Mouse (Mus musculus) stomach, embryonic 16.5 days (tissue): ENCODE measurements at regions not wholly inside any gene's neighbourhood (a gene's known extent, or its start where the extent isn't known, plus 50 kb on each side); places are given as distances from the start of the nearest gene placed in this dataset.

Experiments used
- ATAC-seq: fragments of 200-750 bp; cut with Nextera tagmentation; 2 replicates; pipeline ENCODE4 v1.8.0; 2017; ENCODE audit warnings: moderate number of reproducible peaks, moderate TSS enrichment; ENCODE audit not compliant: insufficient read depth, low FRiP score
- H3K27ac ChIP-seq: fragments of 300-500 bp; sonication (generic); 2 replicates; pipeline ENCODE4 v1.5.1; 2014; ENCODE audit warnings: low read length
- H3K27me3 ChIP-seq: fragments of 300-500 bp; sonication (generic); 2 replicates; pipeline ENCODE4 v1.6.1; 2014; ENCODE audit warnings: low read length, control low read depth, mixed read lengths; ENCODE audit not compliant: control insufficient read depth, insufficient read depth
- H3K36me3 ChIP-seq: fragments of 300-500 bp; sonication (generic); 2 replicates; pipeline ENCODE4 v1.6.1; 2014; ENCODE audit warnings: low read length; ENCODE audit not compliant: control insufficient read depth, insufficient read depth
- H3K4me1 ChIP-seq: fragments of 300-500 bp; sonication (generic); 2 replicates; pipeline ENCODE4 v1.6.1; 2014; ENCODE audit warnings: low read length, control low read depth, mixed read lengths; ENCODE audit not compliant: control insufficient read depth, insufficient read depth
- H3K4me2 ChIP-seq: fragments of 300-500 bp; sonication (generic); 2 replicates; pipeline ENCODE4 v1.6.1; 2014; ENCODE audit warnings: low read depth, low read length, mixed read lengths
- H3K4me3 ChIP-seq: fragments of 300-500 bp; sonication (generic); replicated peaks from 2 replicates; pipeline ENCODE4 v1.5.1; 2014; ENCODE audit warnings: mild to moderate bottlenecking, low read length
- H3K9ac ChIP-seq: fragments of 300-500 bp; sonication (generic); 2 replicates; pipeline ENCODE4 v1.6.1; 2014; ENCODE audit warnings: low read length
- H3K9me3 ChIP-seq: fragments of 300-500 bp; sonication (generic); replicated peaks from 2 replicates; pipeline ENCODE4 v1.6.1; 2016; ENCODE audit warnings: low read length, control low read depth; ENCODE audit not compliant: control insufficient read depth
- WGBS: fragments of 180-500 bp; shearing (Covaris S2); extraction: QIAGEN DNeasy Blood & Tissue Kit; methylation state at CpG from one replicate; pipeline ENCODE4 v1.1.7; 2014; 5-methylcytosine and 5-hydroxymethylcytosine counted together

DNA sequence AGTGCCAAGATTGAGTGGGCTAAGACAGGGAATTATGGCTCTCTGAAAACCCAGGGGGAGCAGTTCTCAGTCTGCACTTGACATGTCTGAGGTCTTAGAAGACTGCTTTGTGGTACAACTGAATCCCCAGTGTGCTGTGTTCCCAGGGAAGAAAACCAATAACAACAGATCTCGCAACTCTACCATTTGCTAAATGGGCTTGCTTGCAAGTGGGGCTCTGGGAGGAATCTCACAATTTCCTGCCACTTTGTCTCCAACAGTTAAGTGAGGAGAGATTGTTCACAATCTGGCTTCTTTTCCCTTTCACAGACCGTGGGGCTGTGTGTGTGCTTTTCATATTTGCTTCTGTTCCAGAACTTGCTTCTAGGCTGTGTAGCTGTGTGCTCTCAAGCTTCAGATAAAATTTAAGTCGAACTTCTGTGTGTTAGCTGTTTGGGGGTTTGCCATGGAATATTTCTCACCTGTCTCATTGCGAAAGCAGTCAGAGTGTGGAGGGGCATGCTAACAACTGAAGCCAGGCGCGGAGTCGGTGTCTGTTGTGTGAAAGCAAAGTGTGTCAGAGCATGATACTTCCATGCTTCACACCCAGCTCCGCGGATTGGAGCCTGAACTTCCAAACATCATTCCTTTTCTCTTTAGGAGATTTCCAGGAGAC is 108.8 kb upstream of the Col8a1 start:
- no peaks in the 10 kb centered on the region for H3K9me3 ChIP-seq
- ATAC-seq = no peak
- H3K27me3 ChIP-seq = no peaks in the 10 kb centered on the region
- H3K9ac ChIP-seq = no peak overlapping the region
- H3K27ac ChIP-seq = no peak overlapping the region
- H3K4me2 ChIP-seq = no peak overlapping the region
- H3K36me3 ChIP-seq = no peaks in the 10 kb centered on the region
- 80% methylated on average over 9 of the region's 9 CpGs for WGBS
- no peak overlapping the region for H3K4me3 ChIP-seq
- H3K4me1 ChIP-seq = no peaks in the 10 kb centered on the region

DNA sequence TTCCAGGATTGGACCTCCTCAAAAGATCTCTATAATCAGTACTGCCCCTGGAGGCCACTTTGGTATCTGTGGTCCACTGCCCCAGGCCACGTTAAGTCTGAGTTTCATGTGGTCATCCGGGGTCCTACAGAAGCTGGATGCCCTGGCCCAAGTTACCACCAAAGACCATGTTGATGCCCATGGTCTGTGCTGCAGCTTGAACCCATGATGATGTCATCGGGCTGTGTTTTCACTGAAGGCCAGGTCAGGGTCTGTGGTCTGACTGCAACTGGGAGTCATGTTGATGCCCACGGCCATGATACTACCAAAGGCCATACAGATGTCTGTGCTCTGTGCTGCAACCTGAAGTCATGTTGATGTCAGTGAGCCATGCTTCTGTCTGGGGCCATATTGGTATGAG is 122.3 kb upstream of the Col8a1 start:
- no peak overlapping the region for H3K4me3 ChIP-seq
- 93% methylated on average over 4 of the region's 4 CpGs for WGBS
- no peak overlapping the region for H3K9ac ChIP-seq
- H3K36me3 ChIP-seq = no peaks in the 10 kb centered on the region
- no peak for ATAC-seq
- H3K4me1 ChIP-seq = no peaks in the 10 kb centered on the region
- H3K9me3 ChIP-seq = no peaks in the 10 kb centered on the region
- no peak overlapping the region for H3K27ac ChIP-seq
- H3K4me2 ChIP-seq = no peak overlapping the region
- no peaks in the 10 kb centered on the region for H3K27me3 ChIP-seq

DNA sequence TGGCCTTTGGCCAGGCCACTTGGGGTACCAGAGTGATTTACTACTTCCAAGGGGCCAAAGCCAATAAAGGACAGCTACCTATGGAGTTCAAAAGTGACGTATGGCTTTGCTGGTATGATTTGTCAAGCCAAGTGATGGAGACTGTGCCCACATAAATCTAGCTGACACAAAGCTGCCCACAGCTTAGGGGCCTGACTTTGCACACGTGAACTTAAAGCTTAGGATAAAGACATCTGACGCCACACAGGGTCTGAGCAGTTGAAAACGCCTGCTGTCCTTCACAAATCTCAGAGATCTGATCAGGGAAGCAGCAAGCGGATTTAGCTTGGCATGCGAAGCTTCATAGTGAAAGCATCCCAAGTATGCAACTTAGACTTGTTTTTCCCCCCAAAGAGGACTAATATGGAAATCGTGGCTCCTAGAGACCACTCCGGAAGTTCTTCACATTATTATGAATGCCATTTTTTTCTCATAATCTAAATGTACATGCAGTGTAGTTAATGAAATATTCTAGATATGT is 127.1 kb upstream of the Col8a1 start:
- no peaks in the 10 kb centered on the region for H3K4me1 ChIP-seq
- H3K4me2 ChIP-seq = no peak overlapping the region
- H3K9ac ChIP-seq = no peak overlapping the region
- H3K4me3 ChIP-seq = no peak overlapping the region
- no peak overlapping the region for H3K27ac ChIP-seq
- H3K36me3 ChIP-seq = no peaks in the 10 kb centered on the region
- 59% methylated on average over 8 of the region's 8 CpGs for WGBS
- no peaks in the 10 kb centered on the region for H3K9me3 ChIP-seq
- ATAC-seq = no peak
- H3K27me3 ChIP-seq = no peaks in the 10 kb centered on the region

GRCm38 (mm10) chr16:57888138-57888537 is 133.6 kb upstream of the Col8a1 start:
- H3K4me2 ChIP-seq = no peak overlapping the region
- no peak overlapping the region for H3K27ac ChIP-seq
- H3K4me1 ChIP-seq = no peaks in the 10 kb centered on the region
- H3K4me3 ChIP-seq = no peak overlapping the region
- 71% methylated on average over 2 of the region's 2 CpGs for WGBS
- no peaks in the 10 kb centered on the region for H3K36me3 ChIP-seq
- H3K9me3 ChIP-seq = no peaks in the 10 kb centered on the region
- ATAC-seq = no peak
- H3K9ac ChIP-seq = no peak overlapping the region
- no peaks in the 10 kb centered on the region for H3K27me3 ChIP-seq

GRCm38 (mm10) chr16:57888553-57888952 is 134.0 kb upstream of the Col8a1 start:
- Histone ChIP-seq H3K4me1 (no peaks in the 10 kb centered on the region), H3K4me2 (no peak overlapping the region), H3K27me3 (no peaks in the 10 kb centered on the region), H3K9ac (no peak overlapping the region), H3K36me3 (no peaks in the 10 kb centered on the region), H3K27ac (no peak overlapping the region), H3K9me3 (no peaks in the 10 kb centered on the region), H3K4me3 (no peak overlapping the region)
- WGBS = 68% methylated on average over 2 of the region's 2 CpGs
- ATAC-seq = no peak

DNA sequence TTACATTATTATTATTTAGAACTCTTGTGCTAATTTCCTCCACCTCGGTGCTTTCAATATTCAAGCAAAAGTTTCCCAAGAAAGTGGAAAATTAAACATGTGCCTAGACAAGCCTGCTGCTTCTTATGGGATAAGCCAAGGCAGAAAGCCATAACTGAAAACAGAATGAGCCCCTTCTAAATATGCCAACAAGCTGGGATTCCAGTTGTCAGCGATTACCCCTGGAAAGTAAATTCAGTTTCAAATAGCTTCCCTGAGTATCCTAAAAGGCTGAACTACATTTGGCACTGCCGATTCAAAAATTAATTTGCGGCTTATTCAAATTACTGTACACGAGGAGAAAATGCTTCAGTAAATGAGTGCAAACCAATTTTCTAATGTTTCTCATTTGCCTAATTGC is 135.6 kb upstream of the Col8a1 start:
- Histone ChIP-seq H3K9ac (no peak overlapping the region), H3K9me3 (no peaks in the 10 kb centered on the region), H3K4me2 (no peak overlapping the region), H3K27me3 (no peaks in the 10 kb centered on the region), H3K4me1 (no peaks in the 10 kb centered on the region), H3K36me3 (no peaks in the 10 kb centered on the region), H3K27ac (no peak overlapping the region), H3K4me3 (no peak overlapping the region)
- WGBS = 85% methylated on average over 5 of the region's 5 CpGs
- ATAC-seq = no peak

GRCm38 (mm10) chr16:57893111-57893510 is 138.6 kb upstream of the Col8a1 start:
- Histone ChIP-seq H3K9ac (no peak overlapping the region), H3K4me2 (no peak overlapping the region), H3K27ac (no peak overlapping the region), H3K4me3 (no peak overlapping the region), H3K9me3 (no peaks in the 10 kb centered on the region), H3K36me3 (no peaks in the 10 kb centered on the region), H3K27me3 (no peaks in the 10 kb centered on the region), H3K4me1 (no peaks in the 10 kb centered on the region)
- WGBS = 89% methylated on average over 2 of the region's 2 CpGs
- ATAC-seq = no peak

DNA sequence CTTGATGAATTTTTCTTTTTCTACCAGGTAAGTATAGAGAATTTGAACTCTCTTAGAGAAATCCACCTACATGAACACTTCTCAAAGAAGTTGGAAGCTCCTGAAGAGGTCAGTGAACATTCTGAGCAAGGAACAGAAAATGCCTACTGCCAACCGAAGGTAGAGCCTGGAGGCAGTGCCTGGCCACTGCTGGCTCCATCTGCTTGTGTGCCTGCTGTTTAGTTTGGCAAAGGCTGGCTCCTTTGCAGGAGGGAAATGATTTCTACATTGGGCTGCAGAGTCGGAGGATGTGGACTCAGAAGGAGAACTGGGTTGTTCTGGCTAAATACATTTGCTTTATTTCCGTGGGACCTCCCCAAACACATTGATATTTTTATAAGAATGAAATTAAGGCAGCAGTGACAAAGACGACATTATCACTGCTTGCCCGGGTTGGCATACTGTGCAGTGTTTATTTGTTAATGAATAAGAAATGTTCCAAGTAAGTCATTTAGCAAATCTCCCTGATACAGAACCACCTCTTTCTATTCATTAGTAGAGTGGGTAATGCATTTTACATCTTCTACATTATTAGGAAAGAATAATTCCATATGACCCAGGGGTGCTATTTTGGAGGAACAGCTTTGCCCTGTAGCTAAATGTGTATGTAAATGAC is 139.3 kb upstream of the Col8a1 start:
- no peaks in the 10 kb centered on the region for H3K4me1 ChIP-seq
- ATAC-seq = no peak
- no peak overlapping the region for H3K27ac ChIP-seq
- H3K9ac ChIP-seq = no peak overlapping the region
- no peaks in the 10 kb centered on the region for H3K36me3 ChIP-seq
- H3K27me3 ChIP-seq = no peaks in the 10 kb centered on the region
- 83% methylated on average over 5 of the region's 5 CpGs for WGBS
- H3K4me3 ChIP-seq = no peak overlapping the region
- H3K9me3 ChIP-seq = no peaks in the 10 kb centered on the region
- no peak overlapping the region for H3K4me2 ChIP-seq

- Histone ChIP-seq H3K9ac (no peak overlapping the region), H3K36me3 (no peaks in the 10 kb centered on the region)
- WGBS = 74% methylated on average over 4 of the region's 4 CpGs
Measured at GRCm38 (mm10) chr16:57901006-57901405, 146.5 kb upstream of the Col8a1 start.

More at GRCm38 (mm10) chr16:57901006-57901405, 146.5 kb upstream of the Col8a1 start:
- Histone ChIP-seq H3K27ac (no peak overlapping the region), H3K4me2 (no peak overlapping the region), H3K27me3 (no peaks in the 10 kb centered on the region), H3K4me3 (no peak overlapping the region), H3K9me3 (no peaks in the 10 kb centered on the region), H3K4me1 (no peaks in the 10 kb centered on the region)
- ATAC-seq = no peak
